Mouse (Mus musculus): ENCODE results near the gene Id4.

Id4 gene

GRCm38 (mm10) chr13:48260690-48261278 is at the start of gene Id4:
TSS of gene Id4 (plus strand) at chr13:48261228.
- DNase-seq (ENCODE audit: low spot score) = peak; percentile 8

- DNase-seq (ENCODE audit: low spot score) = no peak
Observed at GRCm38 (mm10) chr13:48227136-48227535, 33.9 kb upstream of the Id4 start.

GRCm38 (mm10) chr13:48227712-48228111 is 33.3 kb upstream of the Id4 start:
- peak; percentile 7 for DNase-seq (ENCODE audit: low spot score)

GRCm38 (mm10) chr13:48228114-48228513 is 32.9 kb upstream of the Id4 start:
- no peak for DNase-seq (ENCODE audit: low spot score)

GRCm38 (mm10) chr13:48230996-48231395 is 30.0 kb upstream of the Id4 start:
- no peak for DNase-seq (ENCODE audit: low spot score)

GRCm38 (mm10) chr13:48236436-48236835 is 24.6 kb upstream of the Id4 start:
- DNase-seq (ENCODE audit: low spot score) = no peak

GRCm38 (mm10) chr13:48236865-48237264 is 24.2 kb upstream of the Id4 start:
- DNase-seq (ENCODE audit: low spot score) = no peak

GRCm38 (mm10) chr13:48237516-48237915 is 23.5 kb upstream of the Id4 start:
- no peak for DNase-seq (ENCODE audit: low spot score)

- DNase-seq (ENCODE audit: low spot score) = no peak
Observed at GRCm38 (mm10) chr13:48245235-48246012, 15.6 kb upstream of the Id4 start.

- no peak for DNase-seq (ENCODE audit: low spot score)
Observed at GRCm38 (mm10) chr13:48252559-48252958, 8.5 kb upstream of the Id4 start.

GRCm38 (mm10) chr13:48255026-48255425 is 6.0 kb upstream of the Id4 start:
- no peak for DNase-seq (ENCODE audit: low spot score)

GRCm38 (mm10) chr13:48261341-48262221 is 553 bp downstream of the Id4 start:
- no peak for DNase-seq (ENCODE audit: low spot score)

GRCm38 (mm10) chr13:48262451-48262969 is 1.5 kb downstream of the Id4 start:
- DNase-seq (ENCODE audit: low spot score) = no peak

GRCm38 (mm10) chr13:48265029-48265428 is 4.0 kb downstream of the Id4 start:
- DNase-seq (ENCODE audit: low spot score) = no peak

- DNase-seq (ENCODE audit: low spot score) = no peak
Observed at GRCm38 (mm10) chr13:48273451-48274069, 12.5 kb downstream of the Id4 start.

- no peak for DNase-seq (ENCODE audit: low spot score)
Observed at GRCm38 (mm10) chr13:48274107-48274506, 13.1 kb downstream of the Id4 start.

- DNase-seq (ENCODE audit: low spot score) = no peak
Observed at GRCm38 (mm10) chr13:48276981-48277380, 16.0 kb downstream of the Id4 start.

- no peak for DNase-seq (ENCODE audit: low spot score)
Observed at GRCm38 (mm10) chr13:48284426-48284825, 23.4 kb downstream of the Id4 start.

- no peak for DNase-seq (ENCODE audit: low spot score)
Observed at GRCm38 (mm10) chr13:48284918-48285693, 24.1 kb downstream of the Id4 start.

GRCm38 (mm10) chr13:48290427-48290826 is 29.4 kb downstream of the Id4 start:
- DNase-seq (ENCODE audit: low spot score) = no peak

- no peak for DNase-seq (ENCODE audit: low spot score)
Observed at GRCm38 (mm10) chr13:48314500-48314899, 53.5 kb downstream of the Id4 start.

Data from c-Kit-positive CD71-positive TER-119-positive erythroid progenitor cells, embryonic 14.5 days (primary cell).